Comparison of ENCODE assay signal across 15 mouse cellular contexts in the genomic region with DNA sequence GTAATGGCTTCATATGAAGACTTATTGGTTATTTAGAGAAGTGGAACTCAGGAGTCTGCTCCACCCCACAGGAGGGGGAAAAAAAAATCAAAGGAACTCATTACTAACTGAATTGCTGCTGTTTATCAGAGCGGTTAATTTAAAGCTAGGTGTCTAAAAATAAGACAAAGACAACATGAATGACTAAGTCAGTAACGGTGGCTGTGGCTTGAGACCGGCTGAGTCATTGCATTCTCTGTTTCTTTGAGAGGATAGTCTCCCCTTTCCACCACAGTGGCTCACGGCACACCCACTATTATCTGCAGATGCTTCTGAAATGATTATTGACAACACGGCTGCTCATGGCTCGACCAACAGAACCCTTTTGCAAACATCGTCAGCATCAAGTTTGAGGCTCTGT.
DNase-seq lines count a peak whose midpoint lies in the region; ATAC-seq and TF ChIP-seq lines count a peak whose summit lies in the region.
"Had no signal": no experiment of that assay in that cellular context is flagged by ENCODE, and none has a peak within 500 bp of the region (broad histone marks: within the 10 kb centered on the region; RNA-seq: fewer than 3 reads in every experiment).

No protein-coding gene starts in this region.

- H3K36me3 ChIP-seq in liver, postnatal 0 days (replicated peaks; ENCODE audit: insufficient read depth, low read length), result no peaks in the 10 kb centered on the region
- H3K36me3 ChIP-seq in midbrain, embryonic 10.5 days, result no peaks in the 10 kb centered on the region
- H3K36me3 ChIP-seq: hindbrain, embryonic 13.5 days; kidney, embryonic 15.5 days; midbrain, embryonic 15.5 days had no signal

- WGBS in liver, postnatal 0 days (ENCODE audit: insufficient replicate concordance), result 33% methylated on average over 7 of the region's 7 CpGs
- 80% methylated on average over 7 of the region's 7 CpGs for WGBS in midbrain, embryonic 10.5 days

- TF ChIP-seq CTCF in liver, postnatal 0 days (IDR thresholded peaks at IDR 0.05; ENCODE audit: low read depth), result no peak

- H3K4me3 ChIP-seq in brown adipose tissue, adult 24 weeks (ENCODE audit: insufficient read depth, low read depth, low read length), result no peak overlapping the region
- H3K4me3 ChIP-seq in liver, postnatal 0 days (ENCODE audit: low read depth, low read length), result no peak overlapping the region
- no peak overlapping the region for H3K4me3 ChIP-seq in midbrain, embryonic 10.5 days
- H3K4me3 ChIP-seq: hindbrain, embryonic 13.5 days; kidney, embryonic 15.5 days; left cerebral cortex, adult 2 months; midbrain, embryonic 15.5 days had no signal

- peak; percentile 42 for ATAC-seq in CD4-positive, CD25-positive, alpha-beta regulatory T cell, adult 4 months
- ATAC-seq in liver, postnatal 0 days, result no peak; the same call in 1 of the 2 replicates
- ATAC-seq: midbrain, embryonic 15.5 days had no signal

- H3K27me3 ChIP-seq in liver, postnatal 0 days (ENCODE audit: insufficient read depth, low read length), result no peaks in the 10 kb centered on the region
- peaks cover 19% of the 10 kb centered on the region; the same call in 1 of the 2 replicates for H3K27me3 ChIP-seq in midbrain, embryonic 10.5 days (ENCODE audit: low read depth, poor library complexity, severe bottlenecking)
- H3K27me3 ChIP-seq: hindbrain, embryonic 13.5 days; kidney, embryonic 15.5 days had no signal

- 0 out of 2 replicates have a peak overlapping the region, but pooled peaks have one; percentile 22 for H3K4me2 ChIP-seq in liver, postnatal 0 days (ENCODE audit: low read depth, low read length)
- H3K4me2 ChIP-seq: heart, embryonic 11.5 days; hindbrain, embryonic 13.5 days; kidney, embryonic 15.5 days; midbrain, embryonic 15.5 days had no signal

- no peak overlapping the region for H3K9ac ChIP-seq in liver, postnatal 0 days (replicated peaks)
- H3K9ac ChIP-seq: hindbrain, embryonic 13.5 days; kidney, embryonic 15.5 days; liver, embryonic 14.5 days; midbrain, embryonic 15.5 days had no signal

- peaks cover 23% of the 10 kb centered on the region; the same call in 1 of the 2 replicates for H3K4me1 ChIP-seq in brown adipose tissue, adult 24 weeks (ENCODE audit: control insufficient read depth, insufficient read depth, insufficient read length, low read length)
- peaks cover 37% of the 10 kb centered on the region for H3K4me1 ChIP-seq in liver, postnatal 0 days (ENCODE audit: insufficient read depth)
- peaks cover 29% of the 10 kb centered on the region for H3K4me1 ChIP-seq in midbrain, embryonic 10.5 days
- H3K4me1 ChIP-seq: hindbrain, embryonic 13.5 days; midbrain, embryonic 15.5 days had no signal

- peak; percentile 95 for DNase-seq in 416B (ENCODE audit: low read depth)
- DNase-seq in liver, postnatal 0 days, result no peak
- DNase-seq in layer of hippocampus, adult 11-12 months (ENCODE audit: low spot score), result no peak
- no peak for DNase-seq in layer of hippocampus, adult 9-10 months (ENCODE audit: low spot score)
- no peak for DNase-seq in cerebellum, adult 11 months
- DNase-seq in midbrain, embryonic 10.5 days (ENCODE audit: low spot score), result no peak
- DNase-seq: embryo, embryonic 11 days had no signal

- H3K9me3 ChIP-seq in liver, postnatal 0 days (ENCODE audit: low read length), result no peaks in the 10 kb centered on the region
- H3K9me3 ChIP-seq in midbrain, embryonic 10.5 days (replicated peaks), result no peaks in the 10 kb centered on the region
- H3K9me3 ChIP-seq: hindbrain, embryonic 13.5 days; kidney, embryonic 15.5 days; midbrain, embryonic 15.5 days had no signal

- no peak for TF ChIP-seq EP300 in liver, postnatal 0 days (IDR thresholded peaks at IDR 0.05; ENCODE audit: low read depth)

- H3K27ac ChIP-seq in brown adipose tissue, adult 24 weeks (replicated peaks; ENCODE audit: low read depth, low read length), result peak overlapping the region; percentile 73
- peak overlapping the region; percentile 71 for H3K27ac ChIP-seq in liver, postnatal 0 days (ENCODE audit: low read depth)
- no peak overlapping the region for H3K27ac ChIP-seq in midbrain, embryonic 10.5 days (replicated peaks)
- H3K27ac ChIP-seq: hindbrain, embryonic 13.5 days; kidney, embryonic 15.5 days; left cerebral cortex, adult 2 months; liver, embryonic 14.5 days; midbrain, embryonic 15.5 days had no signal
